Mouse (Mus musculus): Measurements from ENCODE around the gene Map2k2.
A peak's percentile ranks its signal among the peaks of the same experiment; 100 is the strongest.

Gene Map2k2

GRCm38 (mm10) chr10:81143845-81144437 is 38.2 kb downstream of the Map2k2 start:
- DNase-seq, result peak in 1 of 2 experiments; percentile 47

GRCm38 (mm10) chr10:81144667-81145066 is 39.0 kb downstream of the Map2k2 start:
- peak in 1 of 2 experiments; percentile 54 for DNase-seq

GRCm38 (mm10) chr10:81145307-81145706 is 39.6 kb downstream of the Map2k2 start:
- no peak for DNase-seq

- DNase-seq, result no peak
These were observed 40.1 kb downstream of the Map2k2 start for GRCm38 (mm10) chr10:81145778-81146177.

- no peak for DNase-seq
These were observed 40.6 kb downstream of the Map2k2 start for GRCm38 (mm10) chr10:81146296-81146695.

GRCm38 (mm10) chr10:81151261-81151660 is 45.5 kb downstream of the Map2k2 start:
- no peak for DNase-seq

- DNase-seq, result no peak
These were observed 46.9 kb downstream of the Map2k2 start for GRCm38 (mm10) chr10:81152609-81153008.

GRCm38 (mm10) chr10:81154313-81154712 is 48.6 kb downstream of the Map2k2 start:
- no peak for DNase-seq

- no peak for DNase-seq
These were observed 49.0 kb downstream of the Map2k2 start for GRCm38 (mm10) chr10:81154736-81155135.

- no peak for DNase-seq
These were observed 56.0 kb downstream of the Map2k2 start for GRCm38 (mm10) chr10:81161602-81162317.

- no peak for DNase-seq
These were observed 56.6 kb downstream of the Map2k2 start for GRCm38 (mm10) chr10:81162318-81162652.

- DNase-seq, result peak; percentile 77 to 78
These were observed 59.4 kb downstream of the Map2k2 start for GRCm38 (mm10) chr10:81165118-81165517.

- DNase-seq, result peak; percentile 100
These were observed 61.7 kb downstream of the Map2k2 start, which contains the start of gene Pias4 for GRCm38 (mm10) chr10:81167200-81168086. Pias4 (minus strand) TSS chr10:81167923.

- DNase-seq, result no peak
These were observed 62.3 kb downstream of the Map2k2 start for GRCm38 (mm10) chr10:81168087-81168431.

GRCm38 (mm10) chr10:81168521-81169244 is 63.0 kb downstream of the Map2k2 start:
- DNase-seq, result peak; percentile 82 to 89

- peak in 1 of 2 experiments; percentile 38 for DNase-seq
These were observed 63.7 kb downstream of the Map2k2 start for GRCm38 (mm10) chr10:81169411-81169900.

GRCm38 (mm10) chr10:81173132-81173531 is 67.4 kb downstream of the Map2k2 start:
- DNase-seq, result peak; percentile 89 to 92

GRCm38 (mm10) chr10:81174617-81175344 is 69.1 kb downstream of the Map2k2 start:
- peak; percentile 96 for DNase-seq

GRCm38 (mm10) chr10:81175345-81175701 is 69.6 kb downstream of the Map2k2 start:
- peak in 1 of 2 experiments; percentile 58 for DNase-seq

GRCm38 (mm10) chr10:81175936-81176465 is 70.3 kb downstream of the Map2k2 start:
- DNase-seq, result peak in 1 of 2 experiments; percentile 58

- peak; percentile 100 for DNase-seq
These were observed 71.0 kb downstream of the Map2k2 start, which contains the start of gene Eef2 for GRCm38 (mm10) chr10:81176466-81177271. Eef2 (plus strand) TSS chr10:81176631.
